In the genomic region with DNA sequence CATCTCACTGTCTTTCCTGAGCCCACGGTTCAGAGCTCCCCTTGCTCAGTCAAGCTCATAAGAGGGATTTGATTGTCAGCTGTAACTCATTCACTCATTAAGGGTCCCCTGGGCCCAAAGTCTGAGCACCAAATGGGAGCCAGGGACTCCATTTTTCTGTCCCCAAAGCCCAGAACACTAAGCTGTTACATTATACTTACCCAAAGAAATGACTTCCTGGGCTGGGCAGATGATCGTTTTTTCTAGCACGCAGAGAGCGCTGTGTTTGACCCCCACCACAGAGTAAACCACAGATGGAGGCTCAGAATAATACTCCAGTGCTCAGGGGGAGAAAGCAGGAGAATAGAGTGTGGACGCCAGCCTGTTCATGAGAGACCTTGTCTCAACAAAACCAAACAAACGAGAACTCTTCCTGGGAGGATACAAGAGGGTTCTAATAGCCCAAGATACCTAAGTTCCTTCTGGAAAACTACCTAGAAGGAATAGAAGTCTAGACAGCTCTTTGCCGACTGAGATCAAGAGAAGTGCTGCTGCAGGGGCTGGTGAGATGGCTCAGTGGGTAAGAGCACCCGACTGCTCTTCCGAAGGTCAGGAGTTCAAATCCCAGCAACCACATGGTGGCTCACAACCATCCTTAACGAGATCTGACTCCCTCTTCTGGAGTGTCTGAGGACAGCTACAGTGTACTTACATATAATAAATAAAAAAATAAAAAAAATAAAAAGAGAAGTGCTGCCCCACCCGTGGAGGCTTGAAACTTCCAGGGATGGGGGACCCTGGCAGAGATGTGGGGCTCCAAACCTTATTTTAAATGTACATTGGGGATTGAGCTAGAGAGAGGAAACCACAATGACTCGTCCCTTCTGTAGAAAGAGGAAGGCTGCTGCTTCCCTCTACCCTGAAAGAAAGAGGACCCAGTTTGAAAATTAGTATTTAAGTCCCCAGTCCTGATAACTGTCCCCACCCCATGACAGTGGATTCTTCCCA, we compare ENCODE assay signal across 8 mouse cellular contexts. TPM values are rescaled to one million over a fixed set of nuclear protein-coding genes. Genes with fewer than 3 reads are reported as not detected.
DNase-seq lines count a peak whose midpoint lies in the region; ATAC-seq and TF ChIP-seq lines count a peak whose summit lies in the region.

No protein-coding gene starts in this region.

- TF ChIP-seq CTCF in heart, adult 2 months (IDR thresholded peaks at IDR 0.05), result no peak

- TF ChIP-seq POLR2A in heart, adult 2 months (IDR thresholded peaks at IDR 0.05; ENCODE audit: insufficient read depth, low read depth, low read length), result no peak

- no peak for TF ChIP-seq EP300 in heart, adult 2 months (IDR thresholded peaks at IDR 0.05; ENCODE audit: insufficient read depth, low read depth, low read length)

- no peaks in the 10 kb centered on the region for H3K79me2 ChIP-seq in heart, adult 2 months (replicated peaks; ENCODE audit: control insufficient read depth, insufficient read depth, low read length)

- H3K4me3 ChIP-seq in heart, adult 2 months, result peak overlapping the region; percentile 93
- peak overlapping the region; percentile 89 to 99 for H3K4me3 ChIP-seq in ES-E14 (ENCODE audit: insufficient read depth in 1 of 2, low read depth in 1 of 2, low read length in 2 of 2, poor library complexity in 1 of 2, severe bottlenecking in 1 of 2)
- H3K4me3 ChIP-seq in hindbrain, embryonic 10.5 days, result peak overlapping the region; percentile 75
- H3K4me3 ChIP-seq in midbrain, embryonic 11.5 days (ENCODE audit: low read depth, low read length), result peak overlapping the region; percentile 41

- H3K27ac ChIP-seq in heart, adult 2 months, result peak overlapping the region; percentile 76
- no peak overlapping the region for H3K27ac ChIP-seq in ES-E14 (ENCODE audit: insufficient read depth, low read depth, low read length, poor library complexity, severe bottlenecking)
- peak overlapping the region; percentile 86 for H3K27ac ChIP-seq in hindbrain, embryonic 10.5 days
- H3K27ac ChIP-seq in midbrain, embryonic 11.5 days (ENCODE audit: low read depth, low read length), result no peak overlapping the region

- no peak for ATAC-seq in midbrain, embryonic 11.5 days (ENCODE audit: low FRiP score)

- H3K4me2 ChIP-seq in midbrain, embryonic 11.5 days, result peak overlapping the region; percentile 56

- H3K36me3 ChIP-seq in heart, adult 2 months (ENCODE audit: control insufficient read depth, insufficient read depth, low read length), result no peaks in the 10 kb centered on the region
- H3K36me3 ChIP-seq in ES-E14 (ENCODE audit: control insufficient read depth, insufficient read depth, low read length, poor library complexity, severe bottlenecking), result no peaks in the 10 kb centered on the region
- H3K36me3 ChIP-seq in hindbrain, embryonic 10.5 days, result no peaks in the 10 kb centered on the region
- no peaks in the 10 kb centered on the region for H3K36me3 ChIP-seq in midbrain, embryonic 11.5 days (ENCODE audit: control insufficient read depth, insufficient read depth, low read length)

- no peaks in the 10 kb centered on the region for H3K27me3 ChIP-seq in heart, adult 2 months (ENCODE audit: control insufficient read depth, insufficient read depth, low read length)
- peaks cover 15% of the 10 kb centered on the region for H3K27me3 ChIP-seq in hindbrain, embryonic 10.5 days (ENCODE audit: insufficient read depth, poor library complexity, severe bottlenecking)
- H3K27me3 ChIP-seq in midbrain, embryonic 11.5 days (ENCODE audit: control insufficient read depth, insufficient read depth, low read length), result peaks cover 9% of the 10 kb centered on the region

- no peak for DNase-seq in heart, adult 2 months
- DNase-seq in heart, postnatal 14 days, result no peak
- no peak for DNase-seq in ES-E14 (ENCODE audit: low read depth, low spot score)
- DNase-seq in hindbrain, embryonic 10.5 days (ENCODE audit: low spot score), result no peak
- no peak for DNase-seq in midbrain, embryonic 11.5 days (ENCODE audit: low spot score, missing footprints)
- no peak for DNase-seq in layer of hippocampus, adult 9-11 months
- no peak for DNase-seq in adrenal gland, adult (ENCODE audit: inconsistent age in 2 of 2, low spot score in 1 of 2)
- DNase-seq in thymus, postnatal 4 days, result no peak

- intact Hi-C loops in heart, adult 2 months (cut with DNase I), result loop anchor here (2.0 kb wide), 1 partner anchor 28 kb away; the partner anchor contains the start of gene Rft1
- intact Hi-C loops in heart, postnatal 14 days (cut with DNase I), result loop anchor here (2.0 kb wide), 1 partner anchor 24 kb away; no protein-coding TSS in a partner anchor

- WGBS in heart, adult 2 months, result 55% methylated on average over 12 of the region's 12 CpGs
- WGBS in hindbrain, embryonic 10.5 days, result 61% methylated on average over 12 of the region's 12 CpGs
- 56% methylated on average over 12 of the region's 12 CpGs for WGBS in midbrain, embryonic 11.5 days

- H3K9me3 ChIP-seq in ES-E14 (ENCODE audit: control insufficient read depth, insufficient read depth, low read depth, low read length), result no peaks in the 10 kb centered on the region
- no peaks in the 10 kb centered on the region for H3K9me3 ChIP-seq in hindbrain, embryonic 10.5 days
- H3K9me3 ChIP-seq in midbrain, embryonic 11.5 days (ENCODE audit: control insufficient read depth, low read length), result no peaks in the 10 kb centered on the region

- H3K9ac ChIP-seq in heart, adult 2 months (ENCODE audit: low read depth, low read length), result peak overlapping the region; percentile 60
- H3K9ac ChIP-seq in ES-E14 (ENCODE audit: insufficient read depth, low read depth, low read length, poor library complexity, severe bottlenecking), result peak overlapping the region; percentile 32; the same call in 1 of the 2 replicates
- no peak overlapping the region for H3K9ac ChIP-seq in midbrain, embryonic 11.5 days (ENCODE audit: low read length)

- peaks cover 5% of the 10 kb centered on the region for H3K4me1 ChIP-seq in heart, adult 2 months (ENCODE audit: control insufficient read depth, insufficient read depth, low read length)
- H3K4me1 ChIP-seq in ES-E14 (ENCODE audit: control insufficient read depth in 2 of 2, insufficient read depth in 2 of 2, low read length in 2 of 2, poor library complexity in 1 of 2), result peaks cover 0 to 7% of the 10 kb centered on the region in 2 experiments; a peak in 3 of 4 replicates
- peaks cover 56% of the 10 kb centered on the region for H3K4me1 ChIP-seq in hindbrain, embryonic 10.5 days (replicated peaks)
- H3K4me1 ChIP-seq in midbrain, embryonic 11.5 days (ENCODE audit: control insufficient read depth, insufficient read depth, low read length), result peaks cover 18% of the 10 kb centered on the region

- in situ Hi-C loops in ES-E14 (cut with MboI; ENCODE audit: low sequenced_read_pairs in 2 of 2, unreplicated experiment in 2 of 2), result no loop called here

TF ChIP-seq in ES-E14, 5 proteins besides CTCF, POLR2A, EP300 and RAD21:
- TF ChIP-seq ZNF384 (IDR thresholded peaks at IDR 0.05; ENCODE audit: low read depth, low read length), result no peak
- TF ChIP-seq HCFC1 (IDR thresholded peaks at IDR 0.05; ENCODE audit: borderline replicate concordance, insufficient read depth, low read length), result no peak
- TF ChIP-seq ZC3H11A (IDR thresholded peaks at IDR 0.05; ENCODE audit: borderline replicate concordance, low read depth, low read length), result no peak
- no peak for TF ChIP-seq CHD2 (IDR thresholded peaks at IDR 0.05; ENCODE audit: low read depth, low read length)
- no peak for TF ChIP-seq MAFK (IDR thresholded peaks at IDR 0.05; ENCODE audit: insufficient read depth, low read depth, low read length)

RNA-seq across cellular contexts. Expression of gene Prkcd, which starts 1.0 kb away (rescaled TPM):
- 10 to 100 TPM; 10.4 to 12.6 TPM for total RNA-seq in heart, adult 2 months (2021)
- polyA plus RNA-seq in heart, adult 2 months (2012; rRNA removed), result 31.5 and 31.7 TPM in 2 replicates
- 10 to 100 TPM; 14.3 to 15.7 TPM for total RNA-seq in heart, postnatal 14 days (2021)
- total RNA-seq in ES-E14 (2012; rRNA removed), result 43.8 and 60.3 TPM in 2 replicates
- polyA plus RNA-seq in hindbrain, embryonic 10.5 days (2016; fragmentation: Nextera tagmentation; extraction: Ambion mirVana), result 28.7 and 35.4 TPM in 2 replicates
- polyA plus RNA-seq in midbrain, embryonic 11.5 days (2014; fragmentation: Nextera tagmentation; extraction: Ambion mirVana), result 17.6 and 20.1 TPM in 2 replicates

RNA-seq across cellular contexts. Expression of gene Rft1, which starts 27.1 kb away (rescaled TPM):
- total RNA-seq in heart, adult 2 months (2021), result 1 to 10 TPM; 6.1 to 8.1 TPM
- polyA plus RNA-seq in heart, adult 2 months (2012; rRNA removed), result 8.8 and 13.0 TPM in 2 replicates
- total RNA-seq in heart, postnatal 14 days (2021), result 1 to 10 TPM; 9.2 to 9.5 TPM
- total RNA-seq in ES-E14 (2012; rRNA removed), result 15.7 and 22.4 TPM in 2 replicates
- 13.0 and 13.6 TPM in 2 replicates for polyA plus RNA-seq in hindbrain, embryonic 10.5 days (2016; fragmentation: Nextera tagmentation; extraction: Ambion mirVana)
- polyA plus RNA-seq in midbrain, embryonic 11.5 days (2014; fragmentation: Nextera tagmentation; extraction: Ambion mirVana), result 11.0 and 12.3 TPM in 2 replicates

Comparison
In these comparisons a context has a peak if more than half of its experiments do, and no peak if none do; other contexts are left out.
1. H3K27ac ChIP-seq: peak in heart, adult 2 months (single experiment) and hindbrain, embryonic 10.5 days (single experiment); none in ES-E14 (single experiment) and midbrain, embryonic 11.5 days (single experiment).
2. H3K4me3 ChIP-seq: peak in every context shown above with its lines; median percentile 94 in ES-E14; 93 in heart, adult 2 months; 75 in hindbrain, embryonic 10.5 days; 41 in midbrain, embryonic 11.5 days.